In the genomic region with DNA sequence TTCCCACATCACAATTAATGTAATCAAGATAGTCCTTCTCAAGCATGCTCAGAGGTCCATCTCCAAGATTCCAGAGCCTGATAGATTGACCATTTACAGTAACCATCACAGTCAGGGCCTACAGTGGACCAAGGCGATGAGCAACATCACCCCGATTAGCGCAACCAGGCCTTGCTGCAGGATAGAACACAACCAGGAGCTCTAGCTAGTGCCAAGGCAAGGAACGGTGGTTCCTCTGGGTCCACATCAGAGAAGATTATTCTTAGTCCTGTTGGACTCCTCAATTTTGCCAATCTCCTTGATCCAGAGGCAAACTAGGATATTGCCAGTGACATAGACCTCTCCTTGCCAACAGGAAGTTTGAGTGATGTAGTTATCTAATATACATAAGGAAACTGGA, we compare ENCODE assay signal across 32 mouse cellular contexts.
"Had no signal": no experiment of that assay in that cellular context is flagged by ENCODE, and none has a peak within 500 bp of the region (broad histone marks: within the 10 kb centered on the region; RNA-seq: fewer than 3 reads in every experiment).

No protein-coding gene starts in this region.

- H3K4me3 ChIP-seq: limb, embryonic 10.5 days; limb, embryonic 12.5 days; limb, embryonic 13.5 days; limb, embryonic 15.5 days; liver, embryonic 12.5 days; liver, embryonic 13.5 days; liver, embryonic 15.5 days; lung, embryonic 15.5 days; megakaryocyte, embryonic 14.5 days; midbrain, embryonic 10.5 days; midbrain, embryonic 12.5 days; midbrain, embryonic 13.5 days; midbrain, embryonic 15.5 days; myocyte; neural tube, embryonic 12.5 days had no signal

- H3K27ac ChIP-seq: limb, embryonic 10.5 days; limb, embryonic 12.5 days; limb, embryonic 13.5 days; limb, embryonic 15.5 days; liver, embryonic 12.5 days; liver, embryonic 13.5 days; liver, embryonic 14.5 days; liver, embryonic 15.5 days; lung, embryonic 15.5 days; macrophage; midbrain, embryonic 10.5 days; midbrain, embryonic 12.5 days; midbrain, embryonic 13.5 days; midbrain, embryonic 15.5 days; neural tube, embryonic 12.5 days had no signal

- H3K9ac ChIP-seq: limb, embryonic 12.5 days; limb, embryonic 13.5 days; limb, embryonic 15.5 days; liver, embryonic 12.5 days; liver, embryonic 13.5 days; liver, embryonic 14.5 days; liver, embryonic 15.5 days; liver, postnatal 0 days; lung, embryonic 14.5 days; lung, embryonic 15.5 days; midbrain, embryonic 12.5 days; midbrain, embryonic 13.5 days; midbrain, embryonic 15.5 days; neural tube, embryonic 12.5 days had no signal

- ATAC-seq: liver, embryonic 12.5 days; liver, postnatal 0 days; lung, postnatal 0 days; midbrain, embryonic 13.5 days; midbrain, embryonic 15.5 days; midbrain, embryonic 16.5 days had no signal

- H3K36me3 ChIP-seq: limb, embryonic 10.5 days; limb, embryonic 12.5 days; limb, embryonic 13.5 days; limb, embryonic 15.5 days; liver, embryonic 12.5 days; liver, embryonic 13.5 days; liver, embryonic 15.5 days; lung, embryonic 15.5 days; midbrain, embryonic 10.5 days; midbrain, embryonic 12.5 days; midbrain, embryonic 13.5 days; midbrain, embryonic 15.5 days; neural tube, embryonic 12.5 days had no signal

- H3K4me1 ChIP-seq: limb, embryonic 10.5 days; limb, embryonic 12.5 days; limb, embryonic 15.5 days; liver, embryonic 12.5 days; liver, embryonic 13.5 days; liver, embryonic 15.5 days; lung, embryonic 15.5 days; midbrain, embryonic 10.5 days; midbrain, embryonic 12.5 days; midbrain, embryonic 13.5 days; midbrain, embryonic 15.5 days; neural tube, embryonic 12.5 days had no signal

- DNase-seq: left cerebral cortex, postnatal 4 days; liver; liver, embryonic 13.5 days; liver, postnatal 0 days; lung, adult 18-20 months; lung, adult 2 months; lung, embryonic 14.5 days; lung, postnatal 10 days; lung, postnatal 14 days; lung, postnatal 36 days; lung, postnatal 4 days; midbrain, embryonic 14.5 days had no signal

- H3K27me3 ChIP-seq: limb, embryonic 12.5 days; limb, embryonic 13.5 days; limb, embryonic 15.5 days; liver, embryonic 12.5 days; liver, embryonic 13.5 days; liver, embryonic 15.5 days; lung, embryonic 15.5 days; megakaryocyte, embryonic 14.5 days; midbrain, embryonic 12.5 days; midbrain, embryonic 13.5 days; midbrain, embryonic 15.5 days; neural tube, embryonic 12.5 days had no signal

- H3K9me3 ChIP-seq: limb, embryonic 10.5 days; limb, embryonic 12.5 days; limb, embryonic 13.5 days; limb, embryonic 15.5 days; liver, embryonic 12.5 days; liver, embryonic 13.5 days; liver, embryonic 15.5 days; lung, embryonic 15.5 days; megakaryocyte, embryonic 14.5 days; midbrain, embryonic 10.5 days; midbrain, embryonic 12.5 days; midbrain, embryonic 13.5 days; midbrain, embryonic 15.5 days; neural tube, embryonic 12.5 days had no signal

- H3K4me2 ChIP-seq: limb, embryonic 12.5 days; limb, embryonic 13.5 days; limb, embryonic 15.5 days; liver, embryonic 11.5 days; liver, embryonic 12.5 days; liver, embryonic 13.5 days; liver, embryonic 15.5 days; lung, embryonic 14.5 days; lung, embryonic 15.5 days; midbrain, embryonic 11.5 days; midbrain, embryonic 12.5 days; midbrain, embryonic 13.5 days; midbrain, embryonic 15.5 days; neural tube, embryonic 12.5 days had no signal
